Comparison of ENCODE assay signal across 15 mouse cellular contexts in genomic region chr1:179106103-179106701, GRCm38 (mm10).
DNase-seq lines count a peak whose midpoint lies in the region; ATAC-seq and TF ChIP-seq lines count a peak whose summit lies in the region.
"Had no signal": no experiment of that assay in that cellular context is flagged by ENCODE, and none has a peak within 500 bp of the region (broad histone marks: within the 10 kb centered on the region; RNA-seq: fewer than 3 reads in every experiment).

No protein-coding gene starts in this region.

- H3K27me3 ChIP-seq in forebrain, embryonic 10.5 days (ENCODE audit: poor library complexity, severe bottlenecking): peaks cover 87% of the 10 kb centered on the region
- H3K27me3 ChIP-seq in forebrain, embryonic 14.5 days (replicated peaks; ENCODE audit: control insufficient read depth, insufficient read depth, low read length): peaks cover 39% of the 10 kb centered on the region
- no peaks in the 10 kb centered on the region for H3K27me3 ChIP-seq in hindbrain, embryonic 16.5 days (replicated peaks; ENCODE audit: control insufficient read depth, insufficient read depth, low read length)
- no peaks in the 10 kb centered on the region for H3K27me3 ChIP-seq in midbrain, postnatal 0 days (ENCODE audit: insufficient read depth, low read length)
- H3K27me3 ChIP-seq: stomach, embryonic 15.5 days had no signal

- WGBS in forebrain, embryonic 10.5 days: 47% methylated on average over 18 of the region's 18 CpGs
- WGBS in forebrain, embryonic 14.5 days: 8% methylated on average over 18 of the region's 18 CpGs
- WGBS in hindbrain, embryonic 16.5 days: 30% methylated on average over 18 of the region's 18 CpGs
- 32% methylated on average over 18 of the region's 18 CpGs for WGBS in midbrain, postnatal 0 days

- peak overlapping the region; percentile 41 for H3K4me2 ChIP-seq in forebrain, embryonic 14.5 days (ENCODE audit: low read length)
- peak overlapping the region; percentile 20; the same call in 1 of the 2 replicates for H3K4me2 ChIP-seq in hindbrain, embryonic 16.5 days (ENCODE audit: low read length)
- no peak overlapping the region for H3K4me2 ChIP-seq in midbrain, postnatal 0 days (ENCODE audit: low read depth, low read length, poor library complexity, severe bottlenecking)
- H3K4me2 ChIP-seq: stomach, embryonic 15.5 days had no signal

- peak overlapping the region; percentile 19; the same call in 1 of the 2 replicates for H3K4me3 ChIP-seq in forebrain, embryonic 10.5 days
- no peak overlapping the region for H3K4me3 ChIP-seq in forebrain, embryonic 14.5 days (ENCODE audit: low read depth, low read length)
- no peak overlapping the region for H3K4me3 ChIP-seq in hindbrain, embryonic 16.5 days (ENCODE audit: low read length)
- H3K4me3 ChIP-seq in midbrain, postnatal 0 days (ENCODE audit: low read depth, low read length): no peak overlapping the region
- H3K4me3 ChIP-seq: stomach, embryonic 15.5 days had no signal

- no peak for TF ChIP-seq CTCF in midbrain, postnatal 0 days (IDR thresholded peaks at IDR 0.05)

- H3K9me3 ChIP-seq in forebrain, embryonic 10.5 days: no peaks in the 10 kb centered on the region
- H3K9me3 ChIP-seq in forebrain, embryonic 14.5 days (replicated peaks; ENCODE audit: control insufficient read depth, low read length): no peaks in the 10 kb centered on the region
- H3K9me3 ChIP-seq in hindbrain, embryonic 16.5 days (ENCODE audit: control insufficient read depth, low read length): no peaks in the 10 kb centered on the region
- no peaks in the 10 kb centered on the region for H3K9me3 ChIP-seq in midbrain, postnatal 0 days (ENCODE audit: low read length)
- H3K9me3 ChIP-seq: stomach, embryonic 15.5 days had no signal

- H3K36me3 ChIP-seq in forebrain, embryonic 10.5 days (replicated peaks): no peaks in the 10 kb centered on the region
- no peaks in the 10 kb centered on the region for H3K36me3 ChIP-seq in forebrain, embryonic 14.5 days (ENCODE audit: control insufficient read depth, insufficient read depth, low read length)
- H3K36me3 ChIP-seq in hindbrain, embryonic 16.5 days (ENCODE audit: control insufficient read depth, insufficient read depth, low read length): no peaks in the 10 kb centered on the region
- no peaks in the 10 kb centered on the region for H3K36me3 ChIP-seq in midbrain, postnatal 0 days (ENCODE audit: insufficient read depth, low read length)
- H3K36me3 ChIP-seq: stomach, embryonic 15.5 days had no signal

- no peak overlapping the region for H3K9ac ChIP-seq in forebrain, embryonic 14.5 days (ENCODE audit: low read length)
- no peak overlapping the region for H3K9ac ChIP-seq in hindbrain, embryonic 16.5 days (ENCODE audit: low read depth, low read length)
- H3K9ac ChIP-seq in midbrain, postnatal 0 days (replicated peaks; ENCODE audit: low read length, poor library complexity, severe bottlenecking): no peak overlapping the region
- H3K9ac ChIP-seq: liver, embryonic 14.5 days; stomach, embryonic 15.5 days had no signal

- H3K4me1 ChIP-seq in forebrain, embryonic 10.5 days: peaks cover 37% of the 10 kb centered on the region
- H3K4me1 ChIP-seq in forebrain, embryonic 14.5 days (ENCODE audit: control insufficient read depth, insufficient read depth, low read length): peaks cover 28% of the 10 kb centered on the region
- peaks cover 12% of the 10 kb centered on the region for H3K4me1 ChIP-seq in hindbrain, embryonic 16.5 days (ENCODE audit: control insufficient read depth, insufficient read depth, low read depth, low read length)
- no peaks in the 10 kb centered on the region for H3K4me1 ChIP-seq in midbrain, postnatal 0 days (ENCODE audit: insufficient read depth, low read length)

- DNase-seq in forebrain, embryonic 10.5 days (ENCODE audit: extremely low spot score, low spot score): no peak
- DNase-seq in forebrain, embryonic 14.5 days (ENCODE audit: low spot score): no peak
- no peak for DNase-seq in midbrain, postnatal 0 days (ENCODE audit: low spot score)
- DNase-seq in adrenal gland, adult 8-10 months: no peak
- no peak for DNase-seq in heart, postnatal 4 days
- no peak for DNase-seq in adipocyte (ENCODE audit: low spot score)
- no peak for DNase-seq in kidney, adult 9 months
- DNase-seq: cerebellum, adult 11 months; gastrocnemius, postnatal 10 days; lung, postnatal 10 days; thymus, postnatal 4 days had no signal

- peak; percentile 70 for ATAC-seq in forebrain, embryonic 14.5 days
- peak; percentile 65 for ATAC-seq in hindbrain, embryonic 16.5 days
- ATAC-seq in midbrain, postnatal 0 days (ENCODE audit: low FRiP score): no peak
- ATAC-seq: activated CD4-positive, CD25-positive, alpha-beta regulatory T cell, adult 4 months had no signal

- H3K27ac ChIP-seq in forebrain, embryonic 10.5 days: peak overlapping the region; percentile 40; the same call in 1 of the 2 replicates
- H3K27ac ChIP-seq in forebrain, embryonic 14.5 days (ENCODE audit: low read depth, low read length): peak overlapping the region; percentile 2; the same call in 1 of the 2 replicates
- no peak overlapping the region for H3K27ac ChIP-seq in hindbrain, embryonic 16.5 days (ENCODE audit: low read depth, low read length)
- H3K27ac ChIP-seq in midbrain, postnatal 0 days (ENCODE audit: low read depth, low read length): 0 out of 2 replicates have a peak overlapping the region, but pooled peaks have one; percentile 12
- H3K27ac ChIP-seq: liver, embryonic 14.5 days; stomach, embryonic 15.5 days had no signal
